Mouse (Mus musculus) liver, adult 2 months (tissue): ENCODE results near the gene Smim26. TPM values are rescaled to one million over a fixed set of nuclear protein-coding genes. Genes with fewer than 3 reads are reported as not detected.
A peak's percentile ranks its signal among the peaks of the same experiment; 100 is the strongest.
"Not testable (repeated sequence)": the region's sequence is repeated elsewhere in the genome, so short reads cannot be mapped to it uniquely, and the experiment has no call there.

Experiments
- DNase-seq: peaks from one replicate; pipeline ENCODE4 v3.0.0-alpha.2; 2011; ENCODE audit warnings: low read depth, low spot score; ENCODE audit errors: extremely low read depth
- H3K27ac ChIP-seq: fragments of 200-500 bp; replicated peaks from 2 replicates; pipeline ENCODE4 v1.5.1; 2012; ENCODE audit warnings: low read depth, mild to moderate bottlenecking, control low read depth, inconsistent platforms, low read length; ENCODE audit not compliant: insufficient read depth
- H3K27me3 ChIP-seq: fragments of 200-500 bp; 2 replicates; pipeline ENCODE4 v1.6.1; 2012; ENCODE audit warnings: mild to moderate bottlenecking, moderate library complexity, low read length, inconsistent platforms; ENCODE audit not compliant: control insufficient read depth, insufficient read depth
- H3K36me3 ChIP-seq: fragments of 200-500 bp; 2 replicates; pipeline ENCODE4 v1.6.1; 2012; ENCODE audit warnings: low read length, inconsistent platforms; ENCODE audit not compliant: control insufficient read depth, insufficient read depth
- H3K4me1 ChIP-seq: fragments of 200-500 bp; 2 replicates; pipeline ENCODE4 v1.6.1; 2011; ENCODE audit warnings: low read length; ENCODE audit not compliant: control insufficient read depth, insufficient read depth
- H3K4me3 ChIP-seq: fragments of 200-500 bp; 2 replicates; pipeline ENCODE4 v1.5.1; 2011; ENCODE audit warnings: low read depth, mild to moderate bottlenecking, control low read depth, low read length, moderate library complexity; ENCODE audit not compliant: insufficient read depth
- H3K79me2 ChIP-seq: fragments of 200-500 bp; 2 replicates; pipeline ENCODE4 v1.6.1; 2012; ENCODE audit warnings: inconsistent platforms, mild to moderate bottlenecking, low read length, moderate library complexity; ENCODE audit not compliant: control insufficient read depth, insufficient read depth
- H3K9ac ChIP-seq: fragments of 200-500 bp; 2 replicates; pipeline ENCODE4 v1.6.1; 2012; ENCODE audit warnings: low read depth, mild to moderate bottlenecking, control low read depth, inconsistent platforms, low read length
- CTCF ChIP-seq: fragments of 200-500 bp; IDR thresholded peaks from 2 replicates; pipeline ENCODE4 v1.5.1; 2011; ENCODE audit warnings: low read depth, low read length, control low read depth
- POLR2A ChIP-seq: fragments of 200-500 bp; IDR thresholded peaks from 2 replicates; pipeline ENCODE4 v1.6.1; 2011; ENCODE audit warnings: low read length, control low read depth; ENCODE audit not compliant: insufficient read depth; ENCODE audit errors: extremely low read depth
- WGBS: fragments of 180-500 bp; shearing (Covaris S2); methylation state at CpG from one replicate; pipeline ENCODE4 v1.1.7; 2018; 5-methylcytosine and 5-hydroxymethylcytosine counted together
- polyA plus RNA-seq: library from polyadenylated mRNA; depleted of rRNA; stranded (reverse); fragments of >200 nt; gene quantifications from 2 replicates; pipeline ENCODE4 v1.2.3, GENCODE M21; 2012
- total RNA-seq: library from RNA; depleted of rRNA; stranded (reverse); fragments of >200 nt; gene quantifications from 2 replicates; pipeline ENCODE4 v1.2.3, GENCODE M21; 2014

Smim26 gene
- total and polyA plus RNA-seq, 2 experiments = 4.7 to 28.8 TPM

GRCm38 (mm10) chr2:144553905-144554304 lies 39.9 kb upstream of the Smim26 start:
- 95% methylated on average over 3 of the region's 3 CpGs for WGBS
- no peaks in the 10 kb centered on the region for H3K27me3 ChIP-seq

GRCm38 (mm10) chr2:144555286-144555819 lies 38.5 kb upstream of the Smim26 start:
- H3K36me3 ChIP-seq = peaks cover 4% of the 10 kb centered on the region; the same call in 1 of the 2 replicates
- peak overlapping the region; percentile 71 for H3K4me3 ChIP-seq
- peaks cover 3% of the 10 kb centered on the region; the same call in 1 of the 2 replicates for H3K79me2 ChIP-seq
- peak overlapping the region; percentile 82 for H3K27ac ChIP-seq
- TF ChIP-seq CTCF = no peak
- no peak for TF ChIP-seq POLR2A
- no peaks in the 10 kb centered on the region; the same call in 1 of the 2 replicates for H3K4me1 ChIP-seq
- no peak for DNase-seq
- peak overlapping the region; percentile 52 for H3K9ac ChIP-seq
- 1% methylated on average over 14 of the region's 14 CpGs for WGBS
- H3K27me3 ChIP-seq = no peaks in the 10 kb centered on the region

More at GRCm38 (mm10) chr2:144553905-144554304, 39.9 kb upstream of the Smim26 start:
- DNase-seq = no peak
- H3K27ac ChIP-seq = no peak overlapping the region
- H3K79me2 ChIP-seq = peaks cover 3% of the 10 kb centered on the region; the same call in 1 of the 2 replicates
- no peak overlapping the region for H3K9ac ChIP-seq
- no peak for TF ChIP-seq POLR2A
- no peak for TF ChIP-seq CTCF
- peaks cover 2% of the 10 kb centered on the region for H3K4me1 ChIP-seq
- H3K4me3 ChIP-seq = no peak overlapping the region
- H3K36me3 ChIP-seq = no peaks in the 10 kb centered on the region

- Histone ChIP-seq H3K27ac (peak within 1 kb of the TSS; percentile 82), H3K4me1 (no peaks in the 10 kb centered on the region; the same call in 1 of the 2 replicates), H3K27me3 (no peaks in the 10 kb centered on the region), H3K79me2 (peaks cover 3% of the 10 kb centered on the region; the same call in 1 of the 2 replicates), H3K36me3 (peaks cover 4% of the 10 kb centered on the region; the same call in 1 of the 2 replicates), H3K9ac (peak within 1 kb of the TSS; percentile 86), H3K4me3 (peak within 1 kb of the TSS; percentile 92)
- WGBS = under 1% methylated on average over 44 of the region's 44 CpGs
- TF ChIP-seq POLR2A = peak; percentile 78
- no peak for TF ChIP-seq CTCF
- peak; percentile 92 for DNase-seq
Measured at GRCm38 (mm10) chr2:144555820-144556552, 37.9 kb upstream of the Smim26 start, which contains the start of gene Sec23b. Gene Sec23b (plus strand): TSS chr2:144556229.

- Histone ChIP-seq H3K36me3 (peaks cover 39% of the 10 kb centered on the region), H3K27ac (no peak overlapping the region), H3K79me2 (no peaks in the 10 kb centered on the region), H3K4me1 (no peaks in the 10 kb centered on the region), H3K27me3 (no peaks in the 10 kb centered on the region), H3K4me3 (no peak overlapping the region), H3K9ac (no peak overlapping the region)
- 82% methylated on average over 4 of the region's 4 CpGs for WGBS
- TF ChIP-seq CTCF (peak; percentile 64), POLR2A (no peak)
- no peak for DNase-seq
Measured at GRCm38 (mm10) chr2:144588723-144589122, 5.1 kb upstream of the Smim26 start.

GRCm38 (mm10) chr2:144593036-144593435 lies 818 bp upstream of the Smim26 start:
- not testable (repeated sequence) for H3K79me2 ChIP-seq, H3K4me1 ChIP-seq, H3K9ac ChIP-seq, H3K27me3 ChIP-seq, H3K27ac ChIP-seq, H3K36me3 ChIP-seq, DNase-seq, H3K4me3 ChIP-seq
- WGBS = 73% methylated on average over 8 of the region's 8 CpGs

- Histone ChIP-seq H3K36me3 (no peaks in the 10 kb centered on the region), H3K4me1 (peaks cover 2% of the 10 kb centered on the region; the same call in 1 of the 2 replicates), H3K27me3 (no peaks in the 10 kb centered on the region), H3K79me2 (no peaks in the 10 kb centered on the region), H3K9ac (no peak overlapping the region), H3K27ac (no peak overlapping the region), H3K4me3 (no peak overlapping the region)
- no peak for TF ChIP-seq CTCF
- TF ChIP-seq POLR2A = no peak
- WGBS = 67% methylated on average over 2 of the region's 2 CpGs
- DNase-seq = no peak
Measured at GRCm38 (mm10) chr2:144598006-144598405, 4.2 kb downstream of the Smim26 start.
